Mouse (Mus musculus): Measurements from ENCODE around the gene Usp6nl. TPM values are rescaled to one million over a fixed set of nuclear protein-coding genes. Genes with fewer than 3 reads are reported as not detected.

Gene Usp6nl
- total RNA-seq, 2 experiments from 2014 or later: 40.1 to 44.0 TPM

Other genes with a start within 250 kb of the Usp6nl start
- 10 to 100 TPM; 11.2 to 11.5 TPM for gene Proser2, start 192.5 kb upstream of the Usp6nl start, total RNA-seq (2021)
- gene Echdc3, start 109.6 kb upstream of the Usp6nl start, total RNA-seq (2021): 10 to 100 TPM; 46.5 to 52.3 TPM